Mouse (Mus musculus) c-Kit-positive CD71-negative TER-119-negative erythroid progenitor cells, embryonic 14.5 days (primary cell): ENCODE data around the gene Unc50.

Experiments
- DNase-seq: peaks from one replicate; pipeline ENCODE4 v3.0.0-alpha.2; 2013; ENCODE audit warnings: low read depth

Gene Unc50

DNA sequence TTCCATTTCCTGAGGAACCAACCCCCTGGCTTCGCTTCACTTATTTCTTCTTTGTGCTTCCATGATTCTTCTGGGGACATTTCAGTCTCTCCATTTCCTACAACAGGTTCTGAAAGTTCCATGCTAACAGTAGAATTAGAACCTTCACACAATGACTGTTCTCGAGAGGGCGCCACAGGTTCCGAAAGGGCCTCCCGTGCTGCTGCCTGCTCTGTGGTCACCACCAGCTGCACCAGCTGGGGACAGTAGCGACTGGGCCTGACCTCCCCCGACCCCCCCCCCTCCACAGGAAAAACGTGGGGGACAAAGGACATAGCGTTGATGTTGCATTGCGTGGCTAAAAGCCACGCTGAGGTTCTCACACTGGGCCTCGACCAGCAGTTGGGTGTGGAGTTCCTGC lies 58.6 kb downstream of the Unc50 start:
- DNase-seq = no peak
